Mouse (Mus musculus) hindbrain, embryonic 16.5 days (tissue): ENCODE measurements around the gene Lrrc4c. TPM values are rescaled to one million over a fixed set of nuclear protein-coding genes. Genes with fewer than 3 reads are reported as not detected.
A peak's percentile ranks its signal among the peaks of the same experiment; 100 is the strongest.

Source experiments
- ATAC-seq: fragments of 200-750 bp; cut with Nextera tagmentation; 2 replicates; pipeline ENCODE4 v1.8.0; 2017; ENCODE audit warnings: moderate TSS enrichment, moderate library complexity
- H3K27ac ChIP-seq: fragments of 300-500 bp; sonication (generic); 2 replicates; pipeline ENCODE4 v1.5.1; 2014; ENCODE audit warnings: low read depth, mild to moderate bottlenecking, control low read depth, low read length, moderate library complexity
- H3K27me3 ChIP-seq: fragments of 300-500 bp; sonication (generic); replicated peaks from 2 replicates; pipeline ENCODE4 v1.6.1; 2014; ENCODE audit warnings: low read length; ENCODE audit not compliant: control insufficient read depth, insufficient read depth
- H3K36me3 ChIP-seq: fragments of 300-500 bp; sonication (generic); 2 replicates; pipeline ENCODE4 v1.6.1; 2014; ENCODE audit warnings: mild to moderate bottlenecking, low read length, moderate library complexity, mixed read lengths; ENCODE audit not compliant: control insufficient read depth, insufficient read depth
- H3K4me1 ChIP-seq: fragments of 300-500 bp; sonication (generic); 2 replicates; pipeline ENCODE4 v1.6.1; 2014; ENCODE audit warnings: low read depth, low read length; ENCODE audit not compliant: control insufficient read depth, insufficient read depth
- H3K4me2 ChIP-seq: fragments of 300-500 bp; sonication (generic); 2 replicates; pipeline ENCODE4 v1.6.1; 2014; ENCODE audit warnings: mild to moderate bottlenecking, low read length, control low read depth, moderate library complexity
- H3K4me3 ChIP-seq: fragments of 300-500 bp; sonication (generic); 2 replicates; pipeline ENCODE4 v1.5.1; 2014; ENCODE audit warnings: mild to moderate bottlenecking, low read length, control low read depth, moderate library complexity
- H3K9ac ChIP-seq: fragments of 300-500 bp; sonication (generic); 2 replicates; pipeline ENCODE4 v1.6.1; 2014; ENCODE audit warnings: low read depth, mild to moderate bottlenecking, control low read depth, low read length, moderate library complexity
- H3K9me3 ChIP-seq: fragments of 300-500 bp; sonication (generic); 2 replicates; pipeline ENCODE4 v1.6.1; 2014; ENCODE audit warnings: mild to moderate bottlenecking, low read length, moderate library complexity; ENCODE audit not compliant: control insufficient read depth
- WGBS: fragments of 180-500 bp; shearing (Covaris S2); extraction: QIAGEN DNeasy Blood & Tissue Kit; methylation state at CpG from one replicate; pipeline ENCODE4 v1.1.7; 2014; 5-methylcytosine and 5-hydroxymethylcytosine counted together
- polyA plus RNA-seq: library from polyadenylated mRNA; unstranded; fragments of >200 nt; fragmentation: Nextera tagmentation; extraction: Ambion mirVana; gene quantifications from 2 replicates; pipeline ENCODE4 v1.2.1, GENCODE M21; 2015

Lrrc4c gene
- polyA plus RNA-seq, 1 experiment from 2014 or later: 42.5 TPM

DNA sequence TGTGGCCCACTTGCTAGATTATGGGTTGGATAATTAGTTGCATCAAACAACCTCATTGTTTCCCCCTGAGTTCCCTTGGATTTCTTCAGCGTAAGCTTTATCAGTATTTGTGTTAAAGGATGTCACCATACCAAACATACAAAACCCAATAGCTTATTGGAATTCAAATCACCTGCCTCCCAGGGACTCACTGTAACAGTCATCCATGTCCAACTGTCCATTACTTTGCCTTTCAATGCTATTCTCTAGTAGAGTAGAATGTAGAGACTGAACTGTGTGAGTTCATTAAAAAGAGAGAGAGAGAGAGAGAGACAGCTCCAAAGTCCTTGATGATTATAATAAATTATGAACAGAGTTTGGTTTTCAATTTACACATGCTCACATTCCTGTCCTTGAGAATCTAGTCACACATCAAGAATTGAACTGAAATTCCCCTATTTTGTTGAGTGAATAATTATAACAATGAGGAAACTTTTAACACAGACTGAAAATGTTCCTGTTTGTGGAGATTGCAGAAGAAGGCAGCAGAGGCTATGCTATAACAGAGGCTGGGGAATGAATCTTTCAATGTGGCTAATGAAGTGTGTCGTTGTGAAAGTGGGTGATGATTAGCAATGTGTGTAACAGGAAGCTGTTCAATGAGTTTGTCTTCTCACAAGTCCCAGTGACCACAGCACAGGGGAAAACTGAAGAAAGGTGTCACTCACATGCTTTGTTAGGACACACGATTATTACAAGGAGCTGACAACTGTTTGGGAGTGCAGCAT lies 181.3 kb downstream of the Lrrc4c start:
- Histone ChIP-seq H3K27ac (no peak overlapping the region), H3K27me3 (no peaks in the 10 kb centered on the region), H3K36me3 (no peaks in the 10 kb centered on the region), H3K9ac (no peak overlapping the region), H3K4me2 (no peak overlapping the region), H3K4me3 (no peak overlapping the region), H3K4me1 (no peaks in the 10 kb centered on the region), H3K9me3 (no peaks in the 10 kb centered on the region)
- ATAC-seq: no peak
- 38% methylated on average over 3 of the region's 3 CpGs for WGBS

- Histone ChIP-seq H3K27ac (no peak overlapping the region), H3K9me3 (no peaks in the 10 kb centered on the region), H3K9ac (no peak overlapping the region), H3K27me3 (no peaks in the 10 kb centered on the region), H3K4me1 (no peaks in the 10 kb centered on the region), H3K4me3 (no peak overlapping the region), H3K4me2 (no peak overlapping the region), H3K36me3 (no peaks in the 10 kb centered on the region)
- WGBS: 44% methylated on average over 6 of the region's 6 CpGs
- ATAC-seq: peak; percentile 40; the same call in 1 of the 2 replicates
Observed at GRCm38 (mm10) chr2:96504140-96504539, 186.2 kb downstream of the Lrrc4c start.

DNA sequence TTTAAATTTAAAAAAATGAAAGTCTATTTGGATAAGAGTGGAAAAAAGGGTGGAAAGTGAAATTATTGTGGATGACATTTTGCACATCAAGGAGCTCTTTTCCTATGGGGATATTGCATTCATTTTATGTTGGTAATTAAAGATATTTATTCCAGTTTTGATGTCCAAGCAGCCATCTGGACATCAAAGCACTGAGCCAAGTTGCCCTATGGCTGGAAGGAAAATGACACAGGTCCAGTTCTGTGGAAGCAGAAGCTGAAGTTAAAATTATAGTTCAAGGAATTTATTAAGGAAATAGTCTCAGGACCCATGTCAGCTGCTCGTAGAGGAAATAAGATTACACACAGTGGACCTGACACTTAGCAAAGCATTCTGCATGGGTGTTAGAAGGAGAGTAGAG lies 187.7 kb downstream of the Lrrc4c start:
- no peaks in the 10 kb centered on the region for H3K4me1 ChIP-seq

GRCm38 (mm10) chr2:96508991-96509390 lies 191.0 kb downstream of the Lrrc4c start:
- no peaks in the 10 kb centered on the region for H3K27me3 ChIP-seq
- no peak overlapping the region for H3K9ac ChIP-seq
- no peaks in the 10 kb centered on the region for H3K4me1 ChIP-seq
- no peak overlapping the region for H3K4me2 ChIP-seq
- H3K9me3 ChIP-seq: no peaks in the 10 kb centered on the region
- H3K36me3 ChIP-seq: no peaks in the 10 kb centered on the region
- WGBS: 78% methylated on average over 1 of the region's 1 CpGs
- no peak overlapping the region for H3K4me3 ChIP-seq
- ATAC-seq: no peak
- H3K27ac ChIP-seq: no peak overlapping the region

More for the DNA sequence above, 187.7 kb downstream of the Lrrc4c start:
- ATAC-seq: no peak
- H3K4me3 ChIP-seq: no peak overlapping the region
- H3K9me3 ChIP-seq: no peaks in the 10 kb centered on the region
- no peaks in the 10 kb centered on the region for H3K36me3 ChIP-seq
- H3K27me3 ChIP-seq: no peaks in the 10 kb centered on the region
- WGBS: 83% methylated on average over 1 of the region's 1 CpGs
- H3K9ac ChIP-seq: no peak overlapping the region
- H3K27ac ChIP-seq: no peak overlapping the region
- H3K4me2 ChIP-seq: no peak overlapping the region

- no peak overlapping the region for H3K27ac ChIP-seq
- H3K4me1 ChIP-seq: no peaks in the 10 kb centered on the region
- no peaks in the 10 kb centered on the region for H3K9me3 ChIP-seq
- WGBS: 78% methylated on average over 3 of the region's 3 CpGs
- no peak overlapping the region for H3K4me3 ChIP-seq
- no peak for ATAC-seq
- H3K4me2 ChIP-seq: no peak overlapping the region
- no peak overlapping the region for H3K9ac ChIP-seq
- no peaks in the 10 kb centered on the region for H3K36me3 ChIP-seq
- no peaks in the 10 kb centered on the region for H3K27me3 ChIP-seq
Observed at GRCm38 (mm10) chr2:96537469-96537868, 219.5 kb downstream of the Lrrc4c start.

DNA sequence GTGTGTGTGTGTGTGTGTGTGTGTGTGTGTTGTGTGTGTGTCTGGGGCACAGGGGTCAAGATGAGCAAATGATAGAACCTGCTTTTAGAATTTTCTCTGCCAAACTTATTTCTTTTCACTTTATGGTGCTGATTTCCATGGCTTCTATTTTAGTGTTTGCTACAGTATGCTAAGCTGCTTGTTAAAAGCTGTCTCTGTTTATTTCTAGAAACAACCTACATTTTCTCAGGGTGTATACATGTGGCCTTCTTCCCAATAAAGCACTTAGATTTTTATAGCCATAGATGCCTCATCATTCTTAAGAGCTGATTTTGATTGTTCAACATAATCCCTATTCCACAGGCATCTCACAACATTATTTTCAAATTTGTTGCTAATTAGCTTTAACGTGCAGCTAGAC lies 229.2 kb downstream of the Lrrc4c start:
- no peak for ATAC-seq
- Histone ChIP-seq H3K4me1 (no peaks in the 10 kb centered on the region), H3K36me3 (no peaks in the 10 kb centered on the region), H3K9ac (no peak overlapping the region), H3K4me3 (no peak overlapping the region), H3K27me3 (no peaks in the 10 kb centered on the region), H3K27ac (no peak overlapping the region), H3K9me3 (no peaks in the 10 kb centered on the region), H3K4me2 (no peak overlapping the region)
- 75% methylated on average over 1 of the region's 1 CpGs for WGBS

- Histone ChIP-seq H3K27me3 (no peaks in the 10 kb centered on the region), H3K4me2 (no peak overlapping the region), H3K9ac (no peak overlapping the region), H3K4me3 (no peak overlapping the region), H3K9me3 (no peaks in the 10 kb centered on the region), H3K36me3 (no peaks in the 10 kb centered on the region), H3K27ac (no peak overlapping the region), H3K4me1 (no peaks in the 10 kb centered on the region)
- 94% methylated on average over 2 of the region's 2 CpGs for WGBS
- ATAC-seq: no peak
Observed at GRCm38 (mm10) chr2:96573755-96574154, 255.8 kb downstream of the Lrrc4c start.

- Histone ChIP-seq H3K9ac (no peak overlapping the region), H3K36me3 (no peaks in the 10 kb centered on the region), H3K4me3 (no peak overlapping the region), H3K4me1 (no peaks in the 10 kb centered on the region), H3K4me2 (no peak overlapping the region), H3K27ac (no peak overlapping the region), H3K27me3 (no peaks in the 10 kb centered on the region), H3K9me3 (no peaks in the 10 kb centered on the region)
- ATAC-seq: no peak
- WGBS: 83% methylated on average over 8 of the region's 8 CpGs
Observed at GRCm38 (mm10) chr2:96577701-96578100, 259.7 kb downstream of the Lrrc4c start.

DNA sequence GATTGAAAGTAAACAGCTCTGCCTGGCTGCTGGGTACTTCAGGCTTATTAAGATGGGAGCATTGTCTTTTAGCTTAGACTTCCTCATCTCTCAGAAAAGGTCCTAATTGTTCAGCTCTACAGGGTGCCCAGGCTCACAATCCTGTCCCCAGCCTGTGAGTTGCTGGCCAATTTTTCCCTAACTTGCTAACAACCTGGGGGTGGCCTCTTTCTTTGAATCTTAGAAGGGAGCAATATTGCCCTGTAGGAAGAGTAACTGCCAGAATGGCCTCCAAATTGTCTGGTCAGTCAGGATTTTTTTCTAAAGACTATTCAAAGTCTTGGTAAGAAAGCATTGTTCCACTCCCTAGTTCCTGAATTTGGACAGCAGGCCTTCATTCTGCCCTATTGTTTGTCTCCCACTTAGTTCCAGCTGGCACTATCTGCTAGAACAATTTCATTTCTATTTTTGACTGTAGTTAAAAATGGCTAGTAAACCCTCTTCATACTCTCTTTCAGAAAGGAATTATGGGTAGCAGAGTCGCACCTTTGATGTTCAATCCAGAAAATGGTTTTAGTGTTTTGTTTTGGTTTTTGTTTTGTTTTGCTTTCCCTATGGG lies 262.3 kb downstream of the Lrrc4c start:
- 83% methylated on average over 1 of the region's 1 CpGs for WGBS
- Histone ChIP-seq H3K4me3 (no peak overlapping the region), H3K27me3 (no peaks in the 10 kb centered on the region), H3K4me2 (no peak overlapping the region), H3K4me1 (no peaks in the 10 kb centered on the region), H3K27ac (no peak overlapping the region), H3K36me3 (no peaks in the 10 kb centered on the region), H3K9ac (no peak overlapping the region), H3K9me3 (no peaks in the 10 kb centered on the region)
- ATAC-seq: no peak
